Mouse (Mus musculus) lung, postnatal 0 days (tissue): ENCODE data around the gene Plek2. TPM values are rescaled to one million over a fixed set of nuclear protein-coding genes. Genes with fewer than 3 reads are reported as not detected.
"Not testable (repeated sequence)": the region's sequence is repeated elsewhere in the genome, so short reads cannot be mapped to it uniquely, and the experiment has no call there.

ENCODE experiments used
- ATAC-seq: fragments of 200-750 bp; cut with Nextera tagmentation; 2 replicates; pipeline ENCODE4 v1.8.0; 2017; ENCODE audit warnings: moderate library complexity
- DNase-seq: peaks from one replicate; pipeline ENCODE4 v3.0.0-alpha.2; 2016; ENCODE audit warnings: low spot score
- H3K27ac ChIP-seq: fragments of 300-500 bp; sonication (generic); 2 replicates; pipeline ENCODE4 v1.5.1; 2014; ENCODE audit warnings: antibody characterized with exemption, mild to moderate bottlenecking, low read length, mixed read lengths
- H3K27me3 ChIP-seq: fragments of 300-500 bp; sonication (generic); replicated peaks from 2 replicates; pipeline ENCODE4 v1.6.1; 2014; ENCODE audit warnings: low read length, mixed read lengths; ENCODE audit not compliant: insufficient read depth
- H3K36me3 ChIP-seq: fragments of 300-500 bp; sonication (generic); 2 replicates; pipeline ENCODE4 v1.6.1; 2014; ENCODE audit warnings: low read length, mixed read lengths; ENCODE audit not compliant: insufficient read depth
- H3K4me1 ChIP-seq: fragments of 300-500 bp; sonication (generic); 2 replicates; pipeline ENCODE4 v1.6.1; 2014; ENCODE audit warnings: antibody characterized with exemption, low read depth, low read length, mixed read lengths; ENCODE audit not compliant: insufficient read depth
- H3K4me2 ChIP-seq: fragments of 300-500 bp; sonication (generic); replicated peaks from 2 replicates; pipeline ENCODE4 v1.6.1; 2014; ENCODE audit warnings: low read depth, mild to moderate bottlenecking, low read length, moderate library complexity, mixed read lengths
- H3K4me3 ChIP-seq: fragments of 300-500 bp; sonication (generic); 2 replicates; pipeline ENCODE4 v1.5.1; 2014; ENCODE audit warnings: low read depth, low read length
- H3K9ac ChIP-seq: fragments of 300-500 bp; sonication (generic); replicated peaks from 2 replicates; pipeline ENCODE4 v1.6.1; 2014; ENCODE audit warnings: low read depth, mild to moderate bottlenecking
- H3K9me3 ChIP-seq: fragments of 300-500 bp; sonication (generic); 2 replicates; pipeline ENCODE4 v1.6.1; 2016; ENCODE audit warnings: low read length, mixed read lengths
- CTCF ChIP-seq: IDR thresholded peaks from 2 replicates; pipeline ENCODE4 v1.5.1; 2016; ENCODE audit warnings: antibody characterized with exemption, mild to moderate bottlenecking
- EP300 ChIP-seq: IDR thresholded peaks from 2 replicates; pipeline ENCODE4 v1.6.1; 2016; ENCODE audit warnings: antibody characterized with exemption, mild to moderate bottlenecking, control low read depth
- WGBS: fragments of 180-500 bp; shearing (Covaris S2); extraction: QIAGEN DNeasy Blood & Tissue Kit; methylation state at CpG from one replicate; pipeline ENCODE4 v1.1.7; 2014; 5-methylcytosine and 5-hydroxymethylcytosine counted together
- polyA plus RNA-seq: library from polyadenylated mRNA; unstranded; fragments of >200 nt; fragmentation: Nextera tagmentation; extraction: Ambion mirVana; gene quantifications from 2 replicates; pipeline ENCODE4 v1.2.1, GENCODE M21; 2015

The Plek2 gene
- polyA plus RNA-seq, 1 experiment from 2014 or later = 2.6 TPM

GRCm38 (mm10) chr12:78940081-78940480 lies 33.3 kb upstream of the Plek2 start:
- Histone ChIP-seq H3K27me3 (no peaks in the 10 kb centered on the region), H3K36me3 (no peaks in the 10 kb centered on the region), H3K27ac (no peak overlapping the region), H3K4me1 (no peaks in the 10 kb centered on the region), H3K9ac (no peak overlapping the region), H3K4me2 (no peak overlapping the region), H3K9me3 (no peaks in the 10 kb centered on the region), H3K4me3 (no peak overlapping the region)
- 76% methylated on average over 5 of the region's 5 CpGs for WGBS
- ATAC-seq = no peak
- TF ChIP-seq EP300 (no peak), CTCF (no peak)
- DNase-seq = no peak

DNA sequence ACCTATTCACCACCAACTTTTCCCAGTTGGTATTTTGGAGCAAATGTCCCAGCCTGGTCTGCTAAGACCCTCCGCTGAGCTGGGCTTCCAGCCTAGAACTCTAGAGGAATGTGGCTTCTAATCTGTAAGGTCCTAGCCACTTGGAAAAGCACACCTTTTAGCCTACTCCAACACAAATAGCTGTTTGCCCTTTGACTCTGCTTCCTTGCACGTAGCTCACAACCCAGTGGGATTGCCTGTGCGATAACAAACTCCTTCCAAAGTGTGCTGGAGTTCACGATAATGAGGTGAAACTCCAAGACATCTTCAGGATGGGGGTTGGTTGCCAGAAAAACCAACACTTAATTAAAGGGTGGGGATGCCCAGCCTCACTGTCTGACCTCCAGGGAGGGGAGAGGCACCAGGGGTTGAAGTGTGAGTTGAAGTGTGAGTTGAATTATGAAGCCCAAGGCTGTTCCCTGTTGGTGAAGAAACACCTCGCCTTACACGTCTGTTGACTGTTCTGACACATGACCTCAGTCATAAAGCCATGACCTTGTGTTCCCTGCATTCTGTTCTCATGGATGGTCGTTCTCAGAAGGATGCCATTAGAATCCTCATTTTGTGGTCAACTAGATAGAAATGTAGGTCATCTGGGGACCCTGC lies 32.8 kb upstream of the Plek2 start:
- Histone ChIP-seq H3K9me3 (no peaks in the 10 kb centered on the region), H3K4me2 (no peak overlapping the region), H3K27me3 (no peaks in the 10 kb centered on the region), H3K27ac (no peak overlapping the region), H3K4me1 (no peaks in the 10 kb centered on the region), H3K36me3 (no peaks in the 10 kb centered on the region), H3K9ac (no peak overlapping the region), H3K4me3 (no peak overlapping the region)
- ATAC-seq = no peak
- WGBS = 46% methylated on average over 7 of the region's 7 CpGs
- peak; percentile 7 for DNase-seq
- no peak for TF ChIP-seq EP300
- TF ChIP-seq CTCF = no peak

- Histone ChIP-seq H3K36me3 (no peaks in the 10 kb centered on the region), H3K4me1 (no peaks in the 10 kb centered on the region), H3K27ac (no peak overlapping the region), H3K9me3 (no peaks in the 10 kb centered on the region), H3K4me2 (no peak overlapping the region), H3K9ac (no peak overlapping the region), H3K4me3 (no peak overlapping the region), H3K27me3 (no peaks in the 10 kb centered on the region)
- TF ChIP-seq EP300 (no peak), CTCF (no peak)
- DNase-seq (no peak), ATAC-seq (no peak)
- WGBS = 52% methylated on average over 4 of the region's 4 CpGs
Observed at GRCm38 (mm10) chr12:78936494-78936893, 29.7 kb upstream of the Plek2 start.

GRCm38 (mm10) chr12:78929900-78930299 lies 23.1 kb upstream of the Plek2 start:
- Histone ChIP-seq H3K4me1 (no peaks in the 10 kb centered on the region), H3K4me2 (no peak overlapping the region), H3K4me3 (no peak overlapping the region), H3K36me3 (no peaks in the 10 kb centered on the region), H3K27me3 (no peaks in the 10 kb centered on the region), H3K27ac (no peak overlapping the region), H3K9ac (no peak overlapping the region), H3K9me3 (no peaks in the 10 kb centered on the region)
- 77% methylated on average over 1 of the region's 1 CpGs for WGBS
- no peak for ATAC-seq
- DNase-seq = no peak
- no peak for TF ChIP-seq EP300
- no peak for TF ChIP-seq CTCF

GRCm38 (mm10) chr12:78927287-78927686 lies 20.5 kb upstream of the Plek2 start:
- Histone ChIP-seq H3K36me3 (no peaks in the 10 kb centered on the region), H3K9ac (no peak overlapping the region), H3K9me3 (no peaks in the 10 kb centered on the region), H3K4me2 (no peak overlapping the region), H3K27ac (no peak overlapping the region), H3K27me3 (no peaks in the 10 kb centered on the region), H3K4me1 (no peaks in the 10 kb centered on the region), H3K4me3 (no peak overlapping the region)
- DNase-seq (no peak), ATAC-seq (no peak)
- TF ChIP-seq CTCF = no peak
- no peak for TF ChIP-seq EP300
- 65% methylated on average over 5 of the region's 5 CpGs for WGBS

DNA sequence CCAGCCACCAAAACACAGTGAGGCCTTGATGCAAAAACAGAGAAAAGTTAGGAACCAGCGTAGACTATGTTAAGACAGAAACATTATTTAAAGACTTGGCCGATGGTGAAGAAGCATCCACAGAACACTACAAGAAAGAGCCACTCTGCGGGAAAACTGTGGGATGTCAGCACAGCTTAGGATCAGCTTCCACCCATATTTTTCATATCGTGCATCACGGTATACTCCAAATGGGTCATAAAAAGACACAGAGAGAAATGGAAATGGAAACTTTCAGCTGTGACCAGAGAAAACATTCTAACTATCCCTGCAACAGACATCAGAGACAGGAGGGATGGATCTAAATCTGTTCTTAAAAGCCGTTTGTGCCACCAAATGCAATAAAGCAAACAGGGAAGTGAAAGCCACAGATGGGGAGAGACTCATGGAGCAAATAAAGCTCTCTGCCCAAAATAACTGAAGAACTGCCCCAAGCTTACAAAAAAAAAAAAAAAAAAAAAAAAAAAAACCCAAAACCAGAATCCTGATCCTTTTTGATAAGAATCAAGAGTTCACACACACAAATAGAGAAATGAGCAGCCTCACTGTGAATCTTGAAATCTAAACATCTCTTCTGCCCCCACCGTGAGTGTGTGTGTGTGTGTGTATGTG lies 16.9 kb upstream of the Plek2 start:
- no peaks in the 10 kb centered on the region for H3K36me3 ChIP-seq
- H3K9ac ChIP-seq = no peak overlapping the region
- H3K9me3 ChIP-seq = no peaks in the 10 kb centered on the region
- no peaks in the 10 kb centered on the region for H3K4me1 ChIP-seq
- H3K27me3 ChIP-seq = no peaks in the 10 kb centered on the region
- WGBS = 84% methylated on average over 7 of the region's 7 CpGs
- no peak overlapping the region for H3K4me3 ChIP-seq
- TF ChIP-seq EP300 (no peak), CTCF (no peak)
- no peak for DNase-seq
- ATAC-seq = no peak
- no peak overlapping the region for H3K27ac ChIP-seq
- no peak overlapping the region for H3K4me2 ChIP-seq

GRCm38 (mm10) chr12:78922977-78923376 lies 16.2 kb upstream of the Plek2 start:
- not testable (repeated sequence) for H3K4me1 ChIP-seq, ATAC-seq, H3K9ac ChIP-seq

More at GRCm38 (mm10) chr12:78922977-78923376, 16.2 kb upstream of the Plek2 start:
- H3K36me3 ChIP-seq, H3K4me2 ChIP-seq, H3K27ac ChIP-seq, H3K9me3 ChIP-seq, DNase-seq, H3K4me3 ChIP-seq, H3K27me3 ChIP-seq: not testable (repeated sequence)
